16 mouse cellular contexts compared by ENCODE assay signal in the genomic region with DNA sequence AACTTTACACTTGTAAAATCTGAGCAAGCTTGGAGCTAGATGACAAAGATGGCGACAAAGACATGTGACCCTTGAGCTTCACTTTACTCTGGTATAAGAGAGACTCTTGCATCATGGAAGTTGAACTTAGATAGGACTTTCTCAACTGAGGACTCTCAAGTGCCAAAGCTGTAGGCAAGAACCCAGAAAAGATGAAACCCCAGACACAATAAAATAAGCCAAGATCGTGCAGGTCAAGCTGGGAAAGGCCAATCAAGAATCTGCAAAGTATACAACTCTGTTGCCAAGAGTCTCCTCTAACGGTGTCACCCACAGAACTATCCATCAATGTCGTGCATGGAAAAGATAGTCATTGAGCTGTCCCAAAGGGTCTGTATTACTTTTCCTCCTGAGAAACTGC.
DNase-seq lines count a peak whose midpoint lies in the region.
"Had no signal": no experiment of that assay in that cellular context is flagged by ENCODE, and none has a peak within 500 bp of the region (broad histone marks: within the 10 kb centered on the region; RNA-seq: fewer than 3 reads in every experiment).

No protein-coding gene starts in this region.

- peak; percentile 8 for DNase-seq in adrenal gland, adult 2 months
- DNase-seq in adrenal gland, postnatal 4 days (ENCODE audit: low spot score in 2 of 2) = no peak
- DNase-seq in heart, adult 11 months = peak; percentile 89
- no peak for DNase-seq in heart, postnatal 14 days
- DNase-seq in lung, postnatal 36 days = peak; percentile 22
- no peak for DNase-seq in lung, postnatal 14 days
- no peak for DNase-seq in cerebellum, postnatal 4 days (ENCODE audit: low spot score in 2 of 2)
- no peak for DNase-seq in urinary bladder, postnatal 14 days (ENCODE audit: low spot score)
- DNase-seq: cerebellum, adult 18-20 months; cerebellum, postnatal 10 days; kidney, adult 8-10 months; layer of hippocampus, postnatal 36 days; liver, embryonic 13.5 days; lung, adult 2 months; thymus, adult 18-20 months; thymus, postnatal 25 days had no signal

- intact Hi-C loops in heart, postnatal 14 days (cut with DNase I) = no loop called here

Comparison
In these comparisons a context has a peak if more than half of its experiments do, and no peak if none do; other contexts are left out.
1. DNase-seq: peak in adrenal gland, adult 2 months (single experiment), heart, adult 11 months (single experiment) and lung, postnatal 36 days (single experiment); none in adrenal gland, postnatal 4 days (0 of 2), heart, postnatal 14 days (0 of 2), lung, postnatal 14 days (single experiment), cerebellum, postnatal 4 days (0 of 2) and urinary bladder, postnatal 14 days (single experiment).